Mouse (Mus musculus) liver, postnatal 0 days (tissue): ENCODE data around the gene Adarb1. TPM values are rescaled to one million over a fixed set of nuclear protein-coding genes. Genes with fewer than 3 reads are reported as not detected.

Experiments
- ATAC-seq: fragments of 200-750 bp; cut with Nextera tagmentation; 2 replicates; pipeline ENCODE4 v1.8.0; 2017; ENCODE audit warnings: mild to moderate bottlenecking, moderate library complexity
- DNase-seq: peaks from one replicate; pipeline ENCODE4 v3.0.0-alpha.2; 2016
- H3K27ac ChIP-seq: fragments of 300-500 bp; sonication (generic); 2 replicates; pipeline ENCODE4 v1.5.1; 2014; ENCODE audit warnings: antibody characterized with exemption, moderate library complexity, mild to moderate bottlenecking, low read depth
- H3K27me3 ChIP-seq: fragments of 300-500 bp; sonication (generic); 2 replicates; pipeline ENCODE4 v1.6.1; 2014; ENCODE audit warnings: low read length, control low read depth, mixed read lengths; ENCODE audit not compliant: insufficient read depth
- H3K36me3 ChIP-seq: fragments of 300-500 bp; sonication (generic); replicated peaks from 2 replicates; pipeline ENCODE4 v1.6.1; 2014; ENCODE audit warnings: mild to moderate bottlenecking, control low read depth, low read length, moderate library complexity, mixed read lengths; ENCODE audit not compliant: insufficient read depth
- H3K4me1 ChIP-seq: fragments of 300-500 bp; sonication (generic); 2 replicates; pipeline ENCODE4 v1.6.1; 2014; ENCODE audit warnings: antibody characterized with exemption, mild to moderate bottlenecking, control low read depth; ENCODE audit not compliant: insufficient read depth
- H3K4me2 ChIP-seq: fragments of 300-500 bp; sonication (generic); 2 replicates; pipeline ENCODE4 v1.6.1; 2014; ENCODE audit warnings: low read depth, mild to moderate bottlenecking, low read length, moderate library complexity, mixed read lengths
- H3K4me3 ChIP-seq: fragments of 300-500 bp; sonication (generic); 2 replicates; pipeline ENCODE4 v1.5.1; 2014; ENCODE audit warnings: low read depth, low read length
- H3K9ac ChIP-seq: fragments of 300-500 bp; sonication (generic); replicated peaks from 2 replicates; pipeline ENCODE4 v1.6.1; 2014; ENCODE audit warnings: mild to moderate bottlenecking, moderate library complexity
- H3K9me3 ChIP-seq: fragments of 300-500 bp; sonication (generic); 2 replicates; pipeline ENCODE4 v1.6.1; 2016; ENCODE audit warnings: mild to moderate bottlenecking, control low read depth, low read length, mixed read lengths
- CTCF ChIP-seq: sonication (generic); IDR thresholded peaks from 2 replicates; pipeline ENCODE4 v1.5.1; 2016; ENCODE audit warnings: antibody characterized with exemption, low read depth
- EP300 ChIP-seq: IDR thresholded peaks from 2 replicates; pipeline ENCODE4 v1.6.1; 2016; ENCODE audit warnings: antibody characterized with exemption, low read depth, mild to moderate bottlenecking
- WGBS: fragments of 180-500 bp; shearing (Covaris S2); extraction: QIAGEN DNeasy Blood & Tissue Kit; methylation state at CpG from one replicate; pipeline ENCODE4 v1.1.7; 2014; ENCODE audit not compliant: insufficient replicate concordance; 5-methylcytosine and 5-hydroxymethylcytosine counted together
- polyA plus RNA-seq: library from polyadenylated mRNA; unstranded; fragments of >200 nt; fragmentation: Nextera tagmentation; extraction: Ambion mirVana; gene quantifications from 2 replicates; pipeline ENCODE4 v1.2.1, GENCODE M21; 2015

Adarb1 gene
- polyA plus RNA-seq, 1 experiment from 2014 or later = 1.8 TPM

- TF ChIP-seq EP300 (no peak), CTCF (no peak)
- Histone ChIP-seq H3K4me1 (no peaks in the 10 kb centered on the region), H3K9me3 (no peaks in the 10 kb centered on the region), H3K27me3 (no peaks in the 10 kb centered on the region), H3K4me3 (no peak overlapping the region), H3K4me2 (no peak overlapping the region), H3K36me3 (no peaks in the 10 kb centered on the region), H3K9ac (no peak overlapping the region), H3K27ac (no peak overlapping the region)
- WGBS = 74% methylated on average over 5 of the region's 5 CpGs
- DNase-seq (no peak), ATAC-seq (no peak)
Observed at GRCm38 (mm10) chr10:77370129-77370528, 47.9 kb downstream of the Adarb1 start.

- Histone ChIP-seq H3K9me3 (no peaks in the 10 kb centered on the region), H3K4me3 (no peak overlapping the region), H3K27ac (no peak overlapping the region), H3K4me1 (no peaks in the 10 kb centered on the region), H3K36me3 (no peaks in the 10 kb centered on the region), H3K9ac (no peak overlapping the region), H3K27me3 (no peaks in the 10 kb centered on the region), H3K4me2 (no peak overlapping the region)
- TF ChIP-seq EP300 (no peak), CTCF (no peak)
- DNase-seq (no peak), ATAC-seq (no peak)
- 70% methylated on average over 6 of the region's 6 CpGs for WGBS
Observed at GRCm38 (mm10) chr10:77367973-77368372, 50.1 kb downstream of the Adarb1 start.

GRCm38 (mm10) chr10:77366959-77367358 is 51.1 kb downstream of the Adarb1 start:
- H3K27ac ChIP-seq = no peak overlapping the region
- 40% methylated on average over 4 of the region's 4 CpGs for WGBS
- H3K4me3 ChIP-seq = no peak overlapping the region
- H3K4me1 ChIP-seq = no peaks in the 10 kb centered on the region
- H3K36me3 ChIP-seq = no peaks in the 10 kb centered on the region
- H3K27me3 ChIP-seq = no peaks in the 10 kb centered on the region
- no peak for TF ChIP-seq CTCF
- no peak for ATAC-seq
- H3K9me3 ChIP-seq = no peaks in the 10 kb centered on the region
- no peak for DNase-seq
- no peak overlapping the region for H3K4me2 ChIP-seq
- no peak overlapping the region for H3K9ac ChIP-seq

GRCm38 (mm10) chr10:77365212-77365611 is 52.9 kb downstream of the Adarb1 start:
- Histone ChIP-seq H3K9ac (no peak overlapping the region), H3K4me1 (no peaks in the 10 kb centered on the region), H3K36me3 (no peaks in the 10 kb centered on the region), H3K4me3 (no peak overlapping the region), H3K27me3 (no peaks in the 10 kb centered on the region), H3K27ac (no peak overlapping the region), H3K4me2 (no peak overlapping the region), H3K9me3 (no peaks in the 10 kb centered on the region)
- WGBS = 77% methylated on average over 2 of the region's 2 CpGs
- DNase-seq = no peak
- TF ChIP-seq EP300 (no peak), CTCF (no peak)
- ATAC-seq = no peak

GRCm38 (mm10) chr10:77360486-77360885 is 57.6 kb downstream of the Adarb1 start:
- ATAC-seq = no peak
- WGBS = 45% methylated on average over 2 of the region's 2 CpGs

GRCm38 (mm10) chr10:77357957-77358356 is 60.1 kb downstream of the Adarb1 start:
- DNase-seq (no peak), ATAC-seq (no peak)
- Histone ChIP-seq H3K4me3 (no peak overlapping the region), H3K27ac (no peak overlapping the region), H3K4me1 (no peaks in the 10 kb centered on the region), H3K9me3 (no peaks in the 10 kb centered on the region), H3K4me2 (no peak overlapping the region), H3K36me3 (no peaks in the 10 kb centered on the region), H3K9ac (no peak overlapping the region), H3K27me3 (no peaks in the 10 kb centered on the region)
- 74% methylated on average over 6 of the region's 6 CpGs for WGBS
- TF ChIP-seq EP300 = no peak
- TF ChIP-seq CTCF = peak; percentile 46

More at GRCm38 (mm10) chr10:77360486-77360885, 57.6 kb downstream of the Adarb1 start:
- no peak for DNase-seq
- Histone ChIP-seq H3K4me1 (no peaks in the 10 kb centered on the region), H3K4me2 (no peak overlapping the region), H3K27ac (no peak overlapping the region), H3K9ac (no peak overlapping the region), H3K9me3 (no peaks in the 10 kb centered on the region), H3K36me3 (no peaks in the 10 kb centered on the region), H3K4me3 (no peak overlapping the region), H3K27me3 (no peaks in the 10 kb centered on the region)
- TF ChIP-seq EP300 = no peak
- TF ChIP-seq CTCF = no peak

- Histone ChIP-seq H3K36me3 (no peaks in the 10 kb centered on the region), H3K4me2 (no peak overlapping the region), H3K9me3 (no peaks in the 10 kb centered on the region), H3K4me3 (no peak overlapping the region), H3K27ac (no peak overlapping the region), H3K27me3 (no peaks in the 10 kb centered on the region), H3K9ac (no peak overlapping the region), H3K4me1 (no peaks in the 10 kb centered on the region)
- WGBS = 76% methylated on average over 6 of the region's 6 CpGs
- TF ChIP-seq EP300 (no peak), CTCF (peak; percentile 96)
- DNase-seq (peak; percentile 66), ATAC-seq (peak; percentile 72; the same call in 1 of the 2 replicates)
Observed at GRCm38 (mm10) chr10:77353031-77353745, 64.9 kb downstream of the Adarb1 start.
